Mouse (Mus musculus) ES-Bruce4 (cell line): Measurements from ENCODE around the gene Mgmt. TPM values are rescaled to one million over a fixed set of nuclear protein-coding genes. Genes with fewer than 3 reads are reported as not detected.

Source experiments
- H3K27ac ChIP-seq: 2 replicates; pipeline ENCODE4 v1.5.1; 2012; ENCODE audit warnings: low read length, inconsistent platforms; ENCODE audit not compliant: insufficient read depth
- H3K27me3 ChIP-seq: 2 replicates; pipeline ENCODE4 v1.6.1; 2012; ENCODE audit warnings: mild to moderate bottlenecking, low read length, inconsistent platforms; ENCODE audit not compliant: control insufficient read depth, poor library complexity, insufficient read depth, severe bottlenecking
- H3K36me3 ChIP-seq: 2 replicates; pipeline ENCODE4 v1.6.1; 2012; ENCODE audit warnings: inconsistent platforms, mild to moderate bottlenecking, low read length, moderate library complexity; ENCODE audit not compliant: control insufficient read depth, poor library complexity, insufficient read depth, severe bottlenecking
- H3K4me1 ChIP-seq: one replicate; pipeline ENCODE4 v1.8.1; 2011; ENCODE audit warnings: low read length; ENCODE audit not compliant: control insufficient read depth, insufficient read depth
- H3K4me3 ChIP-seq: 2 replicates; pipeline ENCODE4 v1.5.1; 2011; ENCODE audit warnings: low read depth, mild to moderate bottlenecking, low read length
- H3K9ac ChIP-seq: 2 replicates; pipeline ENCODE4 v1.6.1; 2012; ENCODE audit warnings: low read depth, mild to moderate bottlenecking, inconsistent platforms; ENCODE audit not compliant: poor library complexity, severe bottlenecking
- H3K9me3 ChIP-seq: replicated peaks from 2 replicates; pipeline ENCODE4 v1.6.1; 2012; ENCODE audit warnings: mild to moderate bottlenecking, low read length, inconsistent platforms; ENCODE audit not compliant: control insufficient read depth, poor library complexity, insufficient read depth, severe bottlenecking
- CTCF ChIP-seq: IDR thresholded peaks from one replicate; pipeline ENCODE4 v1.8.1; 2011; ENCODE audit warnings: low read depth, low read length
- EP300 ChIP-seq: IDR thresholded peaks from 2 replicates; pipeline ENCODE4 v1.6.1; 2011; ENCODE audit warnings: low read depth, low read length; ENCODE audit not compliant: insufficient read depth
- POLR2A ChIP-seq: IDR thresholded peaks from one replicate; pipeline ENCODE4 v1.8.1; 2011; ENCODE audit warnings: low read length; ENCODE audit not compliant: insufficient read depth
- polyA plus RNA-seq: library from polyadenylated mRNA; stranded (reverse); fragments of >200 nt; gene quantifications from 2 replicates; pipeline ENCODE4 v1.2.4, GENCODE M21; 2011; ENCODE audit warnings: low read depth; ENCODE audit not compliant: missing spikeins, insufficient read depth, insufficient read length

The Mgmt gene
- polyA plus RNA-seq, 1 experiment, result 9.6 TPM

- TF ChIP-seq POLR2A, result no peak
- no peak for TF ChIP-seq CTCF
- TF ChIP-seq EP300, result no peak
- H3K4me1 ChIP-seq, result peaks cover 3% of the 10 kb centered on the region
- no peak overlapping the region for H3K4me3 ChIP-seq
- H3K9ac ChIP-seq, result no peak overlapping the region
- H3K9me3 ChIP-seq, result no peaks in the 10 kb centered on the region
- no peak overlapping the region for H3K27ac ChIP-seq
- no peaks in the 10 kb centered on the region for H3K36me3 ChIP-seq
- H3K27me3 ChIP-seq, result no peaks in the 10 kb centered on the region
These were observed 119.0 kb downstream of the Mgmt start for GRCm38 (mm10) chr7:137013433-137013832.

- no peak for TF ChIP-seq POLR2A
- no peak for TF ChIP-seq CTCF
- no peak for TF ChIP-seq EP300
- Histone ChIP-seq H3K9ac (no peak overlapping the region), H3K27ac (no peak overlapping the region), H3K36me3 (no peaks in the 10 kb centered on the region), H3K4me1 (no peaks in the 10 kb centered on the region), H3K9me3 (no peaks in the 10 kb centered on the region), H3K4me3 (no peak overlapping the region), H3K27me3 (no peaks in the 10 kb centered on the region)
These were observed 124.2 kb downstream of the Mgmt start for GRCm38 (mm10) chr7:137018614-137019013.

GRCm38 (mm10) chr7:137020195-137020594 lies 125.8 kb downstream of the Mgmt start:
- Histone ChIP-seq H3K4me3 (no peak overlapping the region), H3K9me3 (no peaks in the 10 kb centered on the region), H3K27ac (no peak overlapping the region), H3K4me1 (no peaks in the 10 kb centered on the region), H3K36me3 (no peaks in the 10 kb centered on the region), H3K9ac (no peak overlapping the region), H3K27me3 (no peaks in the 10 kb centered on the region)
- TF ChIP-seq CTCF, result no peak
- TF ChIP-seq POLR2A, result no peak
- no peak for TF ChIP-seq EP300

- Histone ChIP-seq H3K9ac (no peak overlapping the region), H3K4me3 (no peak overlapping the region), H3K4me1 (no peaks in the 10 kb centered on the region), H3K27me3 (no peaks in the 10 kb centered on the region), H3K36me3 (no peaks in the 10 kb centered on the region), H3K9me3 (0 out of 2 replicates have a peak, but pooled peaks cover 3% of the 10 kb centered on the region), H3K27ac (no peak overlapping the region)
- TF ChIP-seq EP300 (no peak), POLR2A (no peak), CTCF (no peak)
These were observed 136.4 kb downstream of the Mgmt start for GRCm38 (mm10) chr7:137030789-137031188.

- Histone ChIP-seq H3K9me3 (0 out of 2 replicates have a peak, but pooled peaks cover 3% of the 10 kb centered on the region), H3K4me1 (no peaks in the 10 kb centered on the region), H3K36me3 (no peaks in the 10 kb centered on the region), H3K27me3 (no peaks in the 10 kb centered on the region), H3K9ac (no peak overlapping the region), H3K4me3 (no peak overlapping the region), H3K27ac (no peak overlapping the region)
- no peak for TF ChIP-seq CTCF
- TF ChIP-seq POLR2A, result no peak
- TF ChIP-seq EP300, result no peak
These were observed 138.8 kb downstream of the Mgmt start for GRCm38 (mm10) chr7:137033177-137033576.

- Histone ChIP-seq H3K4me1 (no peaks in the 10 kb centered on the region), H3K27me3 (no peaks in the 10 kb centered on the region), H3K27ac (no peak overlapping the region), H3K4me3 (no peak overlapping the region), H3K9ac (no peak overlapping the region), H3K9me3 (0 out of 2 replicates have a peak, but pooled peaks cover 3% of the 10 kb centered on the region), H3K36me3 (no peaks in the 10 kb centered on the region)
- TF ChIP-seq EP300 (no peak), POLR2A (no peak), CTCF (no peak)
These were observed 140.6 kb downstream of the Mgmt start for GRCm38 (mm10) chr7:137034986-137035385.

- TF ChIP-seq POLR2A (no peak), EP300 (no peak), CTCF (no peak)
- H3K9ac ChIP-seq, result no peak overlapping the region
These were observed 141.5 kb downstream of the Mgmt start for GRCm38 (mm10) chr7:137035916-137036315.

More at GRCm38 (mm10) chr7:137035916-137036315, 141.5 kb downstream of the Mgmt start:
- Histone ChIP-seq H3K27me3 (no peaks in the 10 kb centered on the region), H3K4me1 (no peaks in the 10 kb centered on the region), H3K9me3 (no peaks in the 10 kb centered on the region), H3K4me3 (no peak overlapping the region), H3K36me3 (no peaks in the 10 kb centered on the region), H3K27ac (no peak overlapping the region)
